Mouse (Mus musculus) CH12.LX (cell line): ENCODE results near the gene Sel1l. TPM values are rescaled to one million over a fixed set of nuclear protein-coding genes. Genes with fewer than 3 reads are reported as not detected.
A peak's percentile ranks its signal among the peaks of the same experiment; 100 is the strongest.

Experiments used
- DNase-seq: peaks from one replicate; pipeline ENCODE4 v3.0.0-alpha.2; 2013; ENCODE audit errors: extremely low read depth
- H3K27ac ChIP-seq: 2 replicates; pipeline ENCODE4 v1.5.1; 2012; ENCODE audit warnings: low read depth, mild to moderate bottlenecking, control low read depth, moderate library complexity; ENCODE audit not compliant: insufficient read depth
- H3K27me3 ChIP-seq: replicated peaks from 2 replicates; pipeline ENCODE3; 2012; ENCODE audit warnings: inconsistent platforms
- H3K36me3 ChIP-seq, 2 experiments: replicated peaks in 1 of 2; 2 replicates each; pipeline versions ENCODE3 to v1.6.1; 2012; ENCODE audit warnings: inconsistent platforms in 1 of 2, low read length in 1 of 2, mild to moderate bottlenecking in 1 of 2, mixed read lengths in 1 of 2, moderate library complexity in 1 of 2; ENCODE audit not compliant: control insufficient read depth in 1 of 2, insufficient read depth in 1 of 2
- H3K4me1 ChIP-seq, 2 experiments: 2 replicates each; pipeline ENCODE4 v1.6.1; 2012; ENCODE audit warnings: inconsistent platforms in 1 of 2, moderate library complexity in 1 of 2; ENCODE audit not compliant: insufficient read depth in 2 of 2, control insufficient read depth in 1 of 2
- H3K4me2 ChIP-seq: 2 replicates; pipeline ENCODE4 v1.6.1; 2012; ENCODE audit warnings: low read depth, mild to moderate bottlenecking, control low read depth; ENCODE audit not compliant: poor library complexity, insufficient read depth, severe bottlenecking
- H3K4me3 ChIP-seq, 3 experiments: fragments of 150-350 bp in 1 of 3; sonication (generic) in 1 of 3; replicated peaks in 1 of 3; 2 replicates each; pipeline versions ENCODE3 to v1.5.1; 2011 to 2012; ENCODE audit warnings: low read depth in 2 of 3, low read length in 2 of 3, mild to moderate bottlenecking in 2 of 3, moderate library complexity in 2 of 3, control low read depth in 1 of 3, improper control_type of control experiment in 1 of 3, inconsistent platforms in 1 of 3, mixed read lengths in 1 of 3; ENCODE audit not compliant: poor library complexity in 1 of 3
- H3K79me2 ChIP-seq: replicated peaks from 2 replicates; pipeline ENCODE4 v1.6.1; 2012; ENCODE audit warnings: mild to moderate bottlenecking, moderate library complexity; ENCODE audit not compliant: control insufficient read depth, poor library complexity, insufficient read depth, severe bottlenecking; ENCODE audit errors: extremely low read depth
- H3K9ac ChIP-seq: 2 replicates; pipeline ENCODE4 v1.6.1; 2012; ENCODE audit warnings: low read depth, mild to moderate bottlenecking, control low read depth, moderate library complexity; ENCODE audit not compliant: insufficient read depth
- H3K9me3 ChIP-seq: replicated peaks from 2 replicates; pipeline ENCODE3; 2012; ENCODE audit warnings: low read length, inconsistent platforms, mixed read lengths
- CHD1 ChIP-seq: IDR thresholded peaks from 2 replicates; pipeline ENCODE4 v1.6.1; 2012; ENCODE audit warnings: low read depth, low read length, improper control_type of control experiment, inconsistent platforms
- CTCF ChIP-seq, 2 experiments: IDR thresholded peaks in 1 of 2; conservative IDR thresholded peaks in 1 of 2; 2 replicates each; pipeline ENCODE4 v1.5.1; 2011 to 2012; ENCODE audit warnings: low read depth in 2 of 2, low read length in 2 of 2, improper control_type of control experiment in 1 of 2, inconsistent platforms in 1 of 2, mild to moderate bottlenecking in 1 of 2, moderate library complexity in 1 of 2
- ELF1 ChIP-seq: IDR thresholded peaks from 2 replicates; pipeline ENCODE4 v1.6.1; 2014; ENCODE audit warnings: low read depth, mild to moderate bottlenecking, inconsistent platforms, low read length, improper control_type of control experiment
- KAT2A ChIP-seq: IDR thresholded peaks from 2 replicates; pipeline ENCODE4 v1.6.1; 2012; ENCODE audit warnings: low read length, improper control_type of control experiment, inconsistent platforms; ENCODE audit not compliant: insufficient replicate concordance
- MAFK ChIP-seq: IDR thresholded peaks from 2 replicates; pipeline ENCODE4 v1.6.1; 2011; ENCODE audit warnings: low read length, improper control_type of control experiment; ENCODE audit not compliant: insufficient replicate concordance
- MAX ChIP-seq: IDR thresholded peaks from 2 replicates; pipeline ENCODE4 v1.6.1; 2011; ENCODE audit warnings: low read length, improper control_type of control experiment
- MXI1 ChIP-seq: IDR thresholded peaks from 2 replicates; pipeline ENCODE4 v1.6.1; 2011; ENCODE audit warnings: mild to moderate bottlenecking, low read depth, low read length, improper control_type of control experiment
- NRF1 ChIP-seq: IDR thresholded peaks from 2 replicates; pipeline ENCODE4 v1.6.1; 2014; ENCODE audit warnings: low read depth, mild to moderate bottlenecking, inconsistent platforms, low read length, improper control_type of control experiment, moderate library complexity
- RAD21 ChIP-seq: IDR thresholded peaks from 2 replicates; pipeline ENCODE4 v1.6.1; 2011; ENCODE audit warnings: low read depth, mild to moderate bottlenecking, low read length, improper control_type of control experiment, moderate library complexity
- RCOR1 ChIP-seq: conservative IDR thresholded peaks from 2 replicates; pipeline ENCODE4 v1.6.1; 2012; ENCODE audit warnings: low read depth, mild to moderate bottlenecking, inconsistent platforms, low read length, improper control_type of control experiment
- TCF12 ChIP-seq: IDR thresholded peaks from 2 replicates; pipeline ENCODE4 v1.6.1; 2014; ENCODE audit warnings: low read depth, mild to moderate bottlenecking, inconsistent platforms, low read length, improper control_type of control experiment
- UBTF ChIP-seq: IDR thresholded peaks from 2 replicates; pipeline ENCODE4 v1.6.1; 2012; ENCODE audit warnings: low read depth, mild to moderate bottlenecking, inconsistent platforms, low read length, improper control_type of control experiment, moderate library complexity
- USF1 ChIP-seq: IDR thresholded peaks from 2 replicates; pipeline ENCODE4 v1.6.1; 2014; ENCODE audit warnings: low read depth, mild to moderate bottlenecking, inconsistent platforms, low read length, improper control_type of control experiment
- USF2 ChIP-seq: conservative IDR thresholded peaks from 2 replicates; pipeline ENCODE4 v1.6.1; 2011; ENCODE audit warnings: low read depth, low read length, improper control_type of control experiment
- ZNF384 ChIP-seq: IDR thresholded peaks from 2 replicates; pipeline ENCODE4 v1.6.1; 2012; ENCODE audit warnings: low read depth, low read length, improper control_type of control experiment, inconsistent platforms
- dilution Hi-C: fragments of 300-500 bp; cut with MboI; formaldehyde crosslinking; loops from 2 replicates; pipeline ENCODE4 v1.14.3; 2020; ENCODE audit warnings: low sequenced_read_pairs; ENCODE audit not compliant: extremely low pct_unique_long_range_greater_than_20kb, extremely low pct_ligation_motif_present
- in situ Hi-C: fragments of 300-500 bp; cut with MboI; formaldehyde crosslinking; loops from 3 replicates; pipeline ENCODE4 v1.14.3; 2019; ENCODE audit warnings: low sequenced_read_pairs, low pct_ligation_motif_present, low pct_unique_long_range_greater_than_20kb, mixed read lengths
- polyA plus RNA-seq: library from polyadenylated mRNA; unstranded; fragments of >175 nt; gene quantifications from 2 replicates; pipeline ENCODE4 v1.2.1, GENCODE M21; 2012; ENCODE audit warnings: low read depth; ENCODE audit not compliant: insufficient read length
- total RNA-seq, 2 experiments: library from RNA; depleted of rRNA; stranded (reverse); fragments of 300-350 nt in 1 of 2; fragments of >200 nt in 1 of 2; gene quantifications; 2 replicates each; pipeline ENCODE4 v1.2.3; 2012 to 2014

Sel1l gene
- total and polyA plus RNA-seq, 3 experiments: 46.6 to 155 (median 84.7) TPM

DNA sequence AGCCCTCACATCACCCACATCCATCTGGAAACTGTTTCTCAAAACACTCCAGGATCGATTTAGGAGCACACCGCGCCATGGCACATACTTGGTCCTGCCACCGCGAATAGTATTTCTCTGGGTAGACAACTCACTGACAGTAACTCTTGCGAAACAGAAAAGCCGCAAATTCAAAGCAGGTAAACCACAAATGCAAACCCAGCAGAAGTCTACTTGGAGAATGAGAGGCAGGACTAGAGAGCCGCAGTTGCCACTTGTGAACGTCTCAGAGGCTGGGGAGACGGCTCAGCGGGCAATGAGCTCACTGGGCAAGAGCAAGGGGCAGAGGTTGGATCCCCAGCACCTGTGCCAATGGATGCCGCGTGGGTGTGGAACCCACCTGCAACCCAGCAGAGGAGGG, 83.5 kb downstream of the Sel1l start (continued):
- TF ChIP-seq KAT2A (no peak), MAFK (peak; percentile 93), ELF1 (peak; percentile 16; the same call in 1 of the 2 replicates), ZNF384 (no peak; the same call in 1 of the 2 replicates), RAD21 (no peak; the same call in 1 of the 2 replicates), CTCF (conservative IDR thresholded peaks at IDR 0.05 in 1 of 2, IDR thresholded peaks at IDR 0.05 in 1 of 2; ENCODE audit: low read depth in 2 of 2, low read length in 2 of 2) (no peak), CHD1 (no peak), UBTF (peak; percentile 50; the same call in 1 of the 2 replicates), RCOR1 (0 out of 2 replicates have a peak, but pooled peaks have one; percentile 36), USF2 (no peak), USF1 (no peak)
- TF ChIP-seq, all 38 proteins: peak for 11

DNA sequence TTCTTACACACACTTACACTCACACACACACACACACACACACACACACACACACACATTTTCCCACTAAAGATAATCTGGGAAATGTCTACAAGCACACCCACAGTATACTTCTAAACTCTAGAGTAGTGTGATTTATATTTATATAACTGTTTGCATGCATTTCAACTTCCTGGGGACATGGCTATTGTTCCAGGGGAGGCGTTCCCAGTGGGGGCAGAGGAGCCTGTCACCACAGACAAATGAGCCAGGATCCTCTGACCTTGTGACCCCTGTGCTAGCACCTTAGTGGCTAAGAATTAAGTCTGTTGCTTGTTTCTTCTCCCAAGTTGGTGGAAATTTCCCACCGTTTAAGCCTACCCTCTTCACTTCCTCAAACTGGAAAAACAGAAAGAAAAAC, 83.9 kb downstream of the Sel1l start:
- in situ Hi-C loops: no loop called here
- no peak overlapping the region for H3K27ac ChIP-seq
- peak overlapping the region in 1 of 3 experiments; percentile 10 for H3K4me3 ChIP-seq
- DNase-seq: no peak
- no peak for TF ChIP-seq RCOR1
- TF ChIP-seq RAD21: no peak
- no peak for TF ChIP-seq NRF1
- TF ChIP-seq MAX: no peak
- TF ChIP-seq MXI1: no peak
- no peaks in the 10 kb centered on the region for H3K79me2 ChIP-seq
- H3K27me3 ChIP-seq: peaks cover 72% of the 10 kb centered on the region
- H3K36me3 ChIP-seq: no peaks in the 10 kb centered on the region
- dilution Hi-C loops: no loop called here
- H3K4me1 ChIP-seq: peaks cover 18 to 33% of the 10 kb centered on the region in 2 experiments
- H3K4me2 ChIP-seq: peak overlapping the region; percentile 82
- peaks cover 6% of the 10 kb centered on the region for H3K9me3 ChIP-seq
- H3K9ac ChIP-seq: no peak overlapping the region

DNA sequence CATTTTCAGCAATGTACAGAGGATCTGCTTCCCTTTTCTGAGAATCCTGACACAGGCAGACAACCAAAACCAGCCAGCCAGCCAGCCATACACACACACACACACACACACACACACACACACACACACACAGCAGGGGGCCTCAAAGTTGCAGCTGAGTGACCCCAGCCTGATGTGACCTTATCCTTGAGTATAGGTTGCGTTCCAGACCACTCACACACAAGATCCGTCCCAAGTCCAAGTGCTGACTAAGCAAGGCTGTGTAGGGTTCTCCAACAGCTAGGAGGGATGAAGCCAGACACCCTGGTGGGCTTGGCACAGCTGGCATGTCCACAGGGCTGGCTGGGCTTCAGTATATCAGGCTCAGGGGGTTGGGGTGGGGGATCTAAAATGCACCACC, 84.5 kb downstream of the Sel1l start:
- no peak for DNase-seq
- dilution Hi-C loops: no loop called here
- 0 out of 2 replicates have a peak overlapping the region, but pooled peaks have one; percentile 82 for H3K4me2 ChIP-seq

More for the DNA sequence above, 84.5 kb downstream of the Sel1l start:
- Histone ChIP-seq H3K9ac (no peak overlapping the region), H3K4me1 (peaks cover 18 to 33% of the 10 kb centered on the region in 2 experiments), H3K27ac (no peak overlapping the region), H3K27me3 (peaks cover 69% of the 10 kb centered on the region), H3K36me3 (no peaks in the 10 kb centered on the region), H3K4me3 (no peak overlapping the region), H3K9me3 (peaks cover 6% of the 10 kb centered on the region), H3K79me2 (no peaks in the 10 kb centered on the region)
- 0 out of 2 replicates have a peak, but pooled peaks have one; percentile 29 for TF ChIP-seq MAFK
- no peak for TF ChIP-seq TCF12
- in situ Hi-C loops: no loop called here
